Mouse (Mus musculus): ENCODE measurements at regions not wholly inside any gene's neighbourhood (a gene's known extent, or its start where the extent isn't known, plus 50 kb on each side); places are given as distances from the start of the nearest gene placed in this dataset.

- no peaks in the 10 kb centered on the region for H3K9me3 ChIP-seq
- H3K27ac ChIP-seq (replicated peaks): no peak overlapping the region
- 85% methylated on average over 6 of the region's 6 CpGs for WGBS
- no peak for DNase-seq (ENCODE audit: low spot score)
- H3K4me3 ChIP-seq: no peak overlapping the region
- no peaks in the 10 kb centered on the region for H3K27me3 ChIP-seq (replicated peaks; ENCODE audit: low read depth, poor library complexity, severe bottlenecking)
- H3K36me3 ChIP-seq (replicated peaks): no peaks in the 10 kb centered on the region
- no peaks in the 10 kb centered on the region for H3K4me1 ChIP-seq
These were observed 75.5 kb upstream of the 1700066M21Rik start for GRCm38 (mm10) chr1:57301980-57302331.

- no peaks in the 10 kb centered on the region for H3K36me3 ChIP-seq (replicated peaks)
- no peaks in the 10 kb centered on the region for H3K9me3 ChIP-seq
- H3K4me3 ChIP-seq: no peak overlapping the region
- 85% methylated on average over 2 of the region's 2 CpGs for WGBS
- H3K27ac ChIP-seq (replicated peaks): no peak overlapping the region
- H3K4me1 ChIP-seq: no peaks in the 10 kb centered on the region
- DNase-seq (ENCODE audit: low spot score): no peak
- H3K27me3 ChIP-seq (replicated peaks; ENCODE audit: low read depth, poor library complexity, severe bottlenecking): no peaks in the 10 kb centered on the region
These were observed 72.7 kb upstream of the 1700066M21Rik start for GRCm38 (mm10) chr1:57304757-57305156.

GRCm38 (mm10) chr1:57322535-57322934 is 54.9 kb upstream of the 1700066M21Rik start:
- H3K4me3 ChIP-seq: no peak overlapping the region
- 86% methylated on average over 2 of the region's 2 CpGs for whole genome bisulfite sequencing
- DNase-seq (ENCODE audit: low spot score): no peak
- no peaks in the 10 kb centered on the region for H3K4me1 ChIP-seq
- H3K27me3 ChIP-seq (replicated peaks; ENCODE audit: low read depth, poor library complexity, severe bottlenecking): no peaks in the 10 kb centered on the region
- H3K36me3 ChIP-seq (replicated peaks): no peaks in the 10 kb centered on the region
- H3K27ac ChIP-seq (replicated peaks): no peak overlapping the region
- H3K9me3 ChIP-seq: peaks cover 7% of the 10 kb centered on the region; the same call in 1 of the 2 replicates

GRCm38 (mm10) chr1:57323118-57323517 is 54.3 kb upstream of the 1700066M21Rik start:
- no peaks in the 10 kb centered on the region for H3K27me3 ChIP-seq (replicated peaks; ENCODE audit: low read depth, poor library complexity, severe bottlenecking)
- no peak for DNase-seq (ENCODE audit: low spot score)
- WGBS: 84% methylated on average over 2 of the region's 2 CpGs

GRCm38 (mm10) chr1:57325585-57326165 is 51.7 kb upstream of the 1700066M21Rik start:
- Histone ChIP-seq H3K36me3 (replicated peaks) (no peaks in the 10 kb centered on the region), H3K9me3 (no peaks in the 10 kb centered on the region), H3K27me3 (replicated peaks; ENCODE audit: low read depth, poor library complexity, severe bottlenecking) (no peaks in the 10 kb centered on the region), H3K4me3 (no peak overlapping the region), H3K4me1 (no peaks in the 10 kb centered on the region), H3K27ac (replicated peaks) (no peak overlapping the region)
- 79% methylated on average over 6 of the region's 6 CpGs for WGBS
- DNase-seq (ENCODE audit: low spot score): no peak

More at GRCm38 (mm10) chr1:57323118-57323517, 54.3 kb upstream of the 1700066M21Rik start:
- no peak overlapping the region for H3K4me3 ChIP-seq
- H3K9me3 ChIP-seq: peaks cover 1% of the 10 kb centered on the region; the same call in 1 of the 2 replicates
- H3K4me1 ChIP-seq: no peaks in the 10 kb centered on the region
- no peak overlapping the region for H3K27ac ChIP-seq (replicated peaks)
- no peaks in the 10 kb centered on the region for H3K36me3 ChIP-seq (replicated peaks)

All from embryonic facial prominence, embryonic 10.5 days (tissue).